Mouse (Mus musculus): ENCODE measurements around the gene Snapc3. TPM values are rescaled to one million over a fixed set of nuclear protein-coding genes. Genes with fewer than 3 reads are reported as not detected.

The Snapc3 gene
- polyA plus RNA-seq, 1 experiment from 2014 or later: 34.3 TPM

DNA sequence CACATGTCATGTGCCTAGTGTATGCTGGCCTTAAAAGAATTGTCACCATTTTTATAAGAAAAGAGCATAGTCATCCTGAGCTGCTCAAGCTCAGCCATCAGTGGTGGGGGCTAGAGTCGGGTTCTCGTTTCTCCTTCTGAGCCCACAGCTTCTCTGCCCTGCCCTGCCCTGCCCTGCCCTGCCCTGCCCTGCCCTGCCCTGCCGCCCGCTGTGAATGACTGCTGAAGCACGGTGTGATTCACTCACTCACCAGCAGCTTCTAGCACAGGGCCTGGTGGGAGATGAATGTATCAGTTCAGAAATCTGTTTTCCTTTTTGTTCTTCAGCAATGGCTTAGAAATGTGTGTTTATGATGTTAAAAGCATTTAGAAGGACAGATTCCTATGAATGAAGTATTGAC, 21.5 kb downstream of the Snapc3 start:
- DNase-seq (ENCODE audit: low read depth, low spot score) (no peak), ATAC-seq (no peak)
- in situ Hi-C loops (cut with MboI; ENCODE audit: low pct_unique_long_range_greater_than_20kb): no loop called here
- no peaks in the 10 kb centered on the region for H3K27me3 ChIP-seq
- POLR2A ChIA-PET: no interaction called here
- no peak for TF ChIP-seq CTCF (IDR thresholded peaks at IDR 0.05)
- CTCF ChIA-PET: interaction anchor here (1.0 to 2.0 kb wide), 2 partner anchors 11 to 15 kb away, joined by 4 to 8 read pairs; no protein-coding TSS in a partner anchor

DNA sequence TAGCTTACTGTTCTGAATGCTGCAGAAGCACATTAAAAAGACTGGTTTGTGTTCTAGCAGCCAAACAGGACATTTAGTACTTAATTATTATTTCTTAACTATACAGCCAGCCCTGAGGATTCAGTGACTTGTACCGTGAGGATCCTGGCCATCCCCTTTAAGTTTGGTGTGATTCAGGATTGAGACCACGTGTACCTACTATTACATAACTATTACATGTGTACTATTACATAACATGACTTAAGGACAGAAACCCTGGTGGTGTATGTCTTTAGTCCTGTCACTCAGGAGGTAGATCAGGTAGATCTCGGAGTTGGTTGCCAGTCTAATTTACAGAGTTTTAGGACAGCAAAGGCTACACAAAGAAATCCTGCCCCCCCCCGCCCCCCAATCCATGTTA, 23.5 kb downstream of the Snapc3 start:
- ATAC-seq: no peak
- TF ChIP-seq CTCF (IDR thresholded peaks at IDR 0.05): no peak
- ChIA-PET CTCF (interaction anchor here (0.9 kb wide), 1 partner anchor 9 kb away, joined by 4 read pairs; no protein-coding TSS in a partner anchor), POLR2A (interaction anchor here (0.7 kb wide), 1 partner anchor 112 kb away, joined by 3 read pairs; no protein-coding TSS in a partner anchor)
- H3K27me3 ChIP-seq: no peaks in the 10 kb centered on the region
- in situ Hi-C loops (cut with MboI; ENCODE audit: low pct_unique_long_range_greater_than_20kb): no loop called here
- DNase-seq (ENCODE audit: low read depth, low spot score): no peak

DNA sequence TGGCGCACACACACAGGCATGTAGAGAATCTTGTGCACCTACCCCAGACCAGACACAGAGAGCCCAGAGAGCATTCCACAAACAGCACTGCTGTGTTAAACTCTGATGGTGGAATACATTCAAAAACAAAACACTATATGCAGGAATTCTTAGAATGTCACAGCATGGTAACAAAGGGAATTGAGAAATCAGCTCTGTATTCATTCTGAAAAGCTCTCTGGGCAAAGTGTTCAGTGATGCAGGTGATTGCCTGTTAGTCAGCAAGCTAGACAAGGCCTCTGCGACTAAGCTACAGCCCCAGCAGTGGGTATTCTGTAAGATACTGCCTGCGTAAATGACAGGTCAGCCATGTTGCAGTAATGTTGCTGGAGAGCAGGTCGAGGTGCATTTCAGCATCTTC, 33.3 kb downstream of the Snapc3 start:
- ATAC-seq: peak; percentile 99
- no peaks in the 10 kb centered on the region for H3K27me3 ChIP-seq
- peak; percentile 48 for DNase-seq (ENCODE audit: low read depth, low spot score)
- CTCF ChIA-PET: interaction anchor here (1.3 to 1.8 kb wide), 3 partner anchors 9 to 13 kb away, joined by 3 to 8 read pairs (median 4); no protein-coding TSS in a partner anchor
- in situ Hi-C loops (cut with MboI; ENCODE audit: low pct_unique_long_range_greater_than_20kb): no loop called here
- POLR2A ChIA-PET: interaction anchor here (0.8 kb wide), 1 partner anchor 14 kb away, joined by 4 read pairs; no protein-coding TSS in a partner anchor
- TF ChIP-seq CTCF (IDR thresholded peaks at IDR 0.05): no peak

- CTCF ChIA-PET: interaction anchor here (1.0 kb wide), 1 partner anchor 25 kb away, joined by 3 read pairs; no protein-coding TSS in a partner anchor
- no peak for ATAC-seq
- in situ Hi-C loops (cut with MboI; ENCODE audit: low pct_unique_long_range_greater_than_20kb): no loop called here
- no peaks in the 10 kb centered on the region for H3K27me3 ChIP-seq
- TF ChIP-seq CTCF (IDR thresholded peaks at IDR 0.05): no peak
- no peak for DNase-seq (ENCODE audit: low read depth, low spot score)
- POLR2A ChIA-PET: no interaction called here
Measured at GRCm38 (mm10) chr4:83460106-83460505, 42.6 kb downstream of the Snapc3 start.

DNA sequence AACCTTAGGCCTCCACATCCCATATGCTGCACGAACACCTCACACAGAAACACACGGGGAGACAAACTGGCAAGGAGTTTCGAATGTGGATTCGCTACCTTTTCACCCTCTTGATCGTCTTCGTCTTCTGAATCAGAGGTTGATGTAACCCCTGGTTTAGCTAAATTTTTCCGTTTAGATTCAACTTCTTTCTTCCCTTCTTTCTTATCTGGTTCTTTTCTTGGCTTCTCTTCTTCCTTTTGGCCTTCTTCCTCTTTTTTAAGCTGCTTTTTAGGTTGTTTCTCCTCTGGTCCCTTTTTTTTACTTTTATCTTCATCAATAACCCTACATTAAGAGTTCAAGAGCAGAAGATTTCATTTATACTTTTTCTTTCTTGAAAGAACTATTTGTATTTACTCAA, 47.3 kb downstream of the Snapc3 start:
- no peaks in the 10 kb centered on the region for H3K27me3 ChIP-seq
- in situ Hi-C loops (cut with MboI; ENCODE audit: low pct_unique_long_range_greater_than_20kb): no loop called here
- no peak for ATAC-seq
- ChIA-PET POLR2A (no interaction called here), CTCF (interaction anchor here (1.7 kb wide), 1 partner anchor 10 kb away, joined by 5 read pairs; no protein-coding TSS in a partner anchor)
- DNase-seq (ENCODE audit: low read depth, low spot score): no peak
- TF ChIP-seq CTCF (IDR thresholded peaks at IDR 0.05): no peak

- in situ Hi-C loops (cut with MboI; ENCODE audit: low pct_unique_long_range_greater_than_20kb): no loop called here
- no peak for ATAC-seq
- CTCF ChIA-PET: no interaction called here
Measured at GRCm38 (mm10) chr4:83467615-83468014, 50.1 kb downstream of the Snapc3 start.

GRCm38 (mm10) chr4:83468208-83468607, 50.7 kb downstream of the Snapc3 start:
- in situ Hi-C loops (cut with MboI; ENCODE audit: low pct_unique_long_range_greater_than_20kb): no loop called here
- ATAC-seq (no peak), DNase-seq (ENCODE audit: low read depth, low spot score) (no peak)
- CTCF ChIA-PET: no interaction called here
- TF ChIP-seq CTCF (IDR thresholded peaks at IDR 0.05): no peak
- no peaks in the 10 kb centered on the region for H3K27me3 ChIP-seq
- POLR2A ChIA-PET: interaction anchor here (0.6 kb wide), 1 partner anchor 10 kb away, joined by 3 read pairs; no protein-coding TSS in a partner anchor

More at GRCm38 (mm10) chr4:83467615-83468014, 50.1 kb downstream of the Snapc3 start:
- POLR2A ChIA-PET: interaction anchor here (0.6 kb wide), 1 partner anchor 9 kb away, joined by 3 read pairs; no protein-coding TSS in a partner anchor
- H3K27me3 ChIP-seq: no peaks in the 10 kb centered on the region
- DNase-seq (ENCODE audit: low read depth, low spot score): no peak
- TF ChIP-seq CTCF (IDR thresholded peaks at IDR 0.05): no peak

- CTCF ChIA-PET: interaction anchor here (1.0 to 2.1 kb wide), 3 partner anchors 26 to 95 kb away, joined by 3 to 8 read pairs (median 3); no protein-coding TSS in a partner anchor
- POLR2A ChIA-PET: no interaction called here
- no peak for DNase-seq (ENCODE audit: low read depth, low spot score)
- in situ Hi-C loops (cut with MboI; ENCODE audit: low pct_unique_long_range_greater_than_20kb): no loop called here
- no peaks in the 10 kb centered on the region for H3K27me3 ChIP-seq
- no peak for ATAC-seq
- TF ChIP-seq CTCF (IDR thresholded peaks at IDR 0.05): no peak
Measured at GRCm38 (mm10) chr4:83485250-83485649, 67.7 kb downstream of the Snapc3 start.

GRCm38 (mm10) chr4:83485735-83486116, 68.2 kb downstream of the Snapc3 start:
- in situ Hi-C loops (cut with MboI; ENCODE audit: low pct_unique_long_range_greater_than_20kb): no loop called here
- TF ChIP-seq CTCF (IDR thresholded peaks at IDR 0.05): peak; percentile 83
- H3K27me3 ChIP-seq: no peaks in the 10 kb centered on the region
- ChIA-PET CTCF (interaction anchor here (1.3 to 2.1 kb wide), 2 partner anchors 38 to 95 kb away, joined by 3 to 8 read pairs; no protein-coding TSS in a partner anchor), POLR2A (interaction anchor here (1.8 kb wide), 1 partner anchor 30 kb away, joined by 4 read pairs; no protein-coding TSS in a partner anchor)
- peak; percentile 47 for DNase-seq (ENCODE audit: low read depth, low spot score)
- ATAC-seq: peak; percentile 80

DNA sequence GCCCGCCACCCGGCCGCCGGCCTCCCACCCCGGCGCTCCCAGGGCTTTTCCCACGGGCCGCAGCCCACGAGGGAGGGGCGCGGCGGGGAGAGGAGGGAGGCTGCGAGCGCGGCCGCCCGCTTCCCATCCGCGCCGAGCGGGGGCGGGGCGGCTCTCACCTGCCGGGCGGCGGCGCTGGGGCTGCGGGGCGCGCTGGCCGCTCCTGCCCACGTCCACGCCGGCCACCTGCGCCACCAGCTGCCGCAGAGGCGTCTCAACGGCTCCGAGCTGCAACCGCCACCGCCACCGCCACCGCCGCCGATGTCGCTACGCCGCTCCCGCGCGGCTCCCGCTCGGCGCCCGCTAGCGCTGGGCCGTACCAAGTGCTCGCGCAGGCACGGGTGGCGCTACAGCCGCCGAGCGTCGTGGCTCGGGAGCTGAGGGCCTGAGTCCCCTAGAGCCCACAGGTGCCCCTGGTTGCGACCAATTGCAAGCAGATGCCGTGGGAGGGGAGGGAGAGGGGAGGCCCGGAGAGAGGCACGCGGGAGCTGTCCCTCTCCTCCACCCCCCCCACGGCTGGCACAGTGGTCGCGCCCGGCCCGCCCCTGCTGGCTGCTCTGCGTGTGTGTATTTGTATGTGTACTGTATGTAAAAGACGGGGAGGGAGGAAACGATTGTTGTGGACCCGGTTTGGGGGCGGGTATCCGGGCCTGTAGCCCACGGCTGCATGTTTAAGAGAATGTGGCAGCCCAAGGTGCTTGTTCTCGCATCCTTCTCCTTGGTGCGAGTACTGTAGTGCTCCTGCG, 68.8 kb downstream of the Snapc3 start, which contains the start of gene Psip1:
Gene Psip1, minus strand, starts transcription at position 343 of the 785 bp plus-strand sequence.
- in situ Hi-C loops (cut with MboI; ENCODE audit: low pct_unique_long_range_greater_than_20kb): no loop called here
- POLR2A ChIA-PET: interaction anchor here (1.3 to 1.8 kb wide), 3 partner anchors 9 to 31 kb away, joined by 3 to 4 read pairs (median 4); no protein-coding TSS in a partner anchor

More for the DNA sequence above, 68.8 kb downstream of the Snapc3 start, which contains the start of gene Psip1:
- no peaks in the 10 kb centered on the region for H3K27me3 ChIP-seq
- TF ChIP-seq CTCF (IDR thresholded peaks at IDR 0.05): peak; percentile 4
- peak; percentile 84 for ATAC-seq
- CTCF ChIA-PET: interaction anchor here (1.3 kb wide), 1 partner anchor 94 kb away, joined by 3 read pairs; no protein-coding TSS in a partner anchor
- peak; percentile 38 for DNase-seq (ENCODE audit: low read depth, low spot score)
